Mouse (Mus musculus) thymus, adult 2 months (tissue): ENCODE data around the gene Hspa2.

Experiments
- CTCF ChIP-seq: fragments of 200-500 bp; IDR thresholded peaks from 2 replicates; pipeline ENCODE4 v1.5.1; 2012; ENCODE audit warnings: mild to moderate bottlenecking, control low read depth, low read length, moderate library complexity, borderline replicate concordance; ENCODE audit not compliant: control insufficient read depth, poor library complexity, insufficient read depth; ENCODE audit errors: extremely low read depth
- POLR2A ChIP-seq: fragments of 200-500 bp; IDR thresholded peaks from 2 replicates; pipeline ENCODE4 v1.6.1; 2012; ENCODE audit warnings: mild to moderate bottlenecking, low read length, control low read depth, moderate library complexity; ENCODE audit not compliant: control insufficient read depth, poor library complexity, insufficient read depth; ENCODE audit errors: extremely low read depth

DNA sequence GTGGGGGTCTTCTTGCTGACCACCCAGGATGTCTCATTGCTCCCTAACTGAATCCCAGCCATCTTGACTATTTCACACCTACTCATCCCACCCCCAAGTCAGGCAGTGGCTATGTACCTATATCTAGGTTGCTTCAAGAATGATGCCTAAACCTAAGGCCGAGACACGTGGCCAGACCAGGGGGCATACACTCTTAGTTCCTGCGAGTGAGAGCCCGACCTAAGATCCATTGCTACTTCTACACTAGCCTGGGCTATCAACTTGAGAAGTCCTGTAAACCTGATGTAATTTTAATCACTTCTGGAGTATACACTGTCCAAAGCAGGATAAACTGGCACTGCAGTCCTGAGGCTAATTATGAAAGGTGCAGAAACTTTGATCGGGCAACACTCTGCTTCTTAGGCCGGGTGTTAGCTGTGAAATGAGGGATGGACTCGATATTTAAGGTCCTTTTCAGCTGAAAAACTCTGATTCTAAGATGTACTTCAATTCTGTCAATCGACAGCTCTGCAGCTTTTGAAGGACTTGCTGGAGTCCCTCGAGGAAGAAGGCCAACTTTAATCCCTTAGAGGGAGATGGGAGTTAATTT is 35.7 kb upstream of the Hspa2 start:
- TF ChIP-seq POLR2A: no peak
- no peak for TF ChIP-seq CTCF
